Mouse (Mus musculus) heart, adult 2 months (tissue): ENCODE results near the gene Lrrc8a. TPM values are rescaled to one million over a fixed set of nuclear protein-coding genes. Genes with fewer than 3 reads are reported as not detected.

Experiments
- DNase-seq, 2 experiments: peaks; one replicate each; pipeline ENCODE4 v3.0.0; 2021
- H3K27ac ChIP-seq: fragments of 200-600 bp; 2 replicates; pipeline ENCODE4 v1.8.1; 2022
- H3K27me3 ChIP-seq: fragments of 200-500 bp; 2 replicates; pipeline ENCODE4 v1.6.1; 2012; ENCODE audit warnings: mild to moderate bottlenecking, low read length, inconsistent platforms, mixed read lengths; ENCODE audit not compliant: control insufficient read depth, insufficient read depth
- H3K36me3 ChIP-seq: fragments of 200-500 bp; 2 replicates; pipeline ENCODE4 v1.6.1; 2012; ENCODE audit warnings: low read length, inconsistent platforms; ENCODE audit not compliant: control insufficient read depth, insufficient read depth
- H3K4me1 ChIP-seq: fragments of 200-500 bp; 2 replicates; pipeline ENCODE4 v1.6.1; 2011; ENCODE audit warnings: low read length; ENCODE audit not compliant: control insufficient read depth, insufficient read depth
- H3K4me3 ChIP-seq: fragments of 200-600 bp; 2 replicates; pipeline ENCODE4 v1.8.1; 2022
- H3K79me2 ChIP-seq: fragments of 200-500 bp; replicated peaks from 2 replicates; pipeline ENCODE4 v1.6.1; 2012; ENCODE audit warnings: mild to moderate bottlenecking, inconsistent platforms, low read length, moderate library complexity, mixed read lengths; ENCODE audit not compliant: control insufficient read depth, insufficient read depth
- H3K9ac ChIP-seq: fragments of 200-500 bp; 2 replicates; pipeline ENCODE4 v1.6.1; 2012; ENCODE audit warnings: low read depth, mild to moderate bottlenecking, control low read depth, inconsistent platforms, low read length, mixed read lengths
- CTCF ChIP-seq: fragments of 200-600 bp; IDR thresholded peaks from 2 replicates; pipeline ENCODE4 v1.8.1; 2022; ENCODE audit warnings: antibody characterized with exemption, mild to moderate bottlenecking, moderate library complexity
- EP300 ChIP-seq: fragments of 200-500 bp; IDR thresholded peaks from 2 replicates; pipeline ENCODE4 v1.6.1; 2011; ENCODE audit warnings: low read depth, low read length, control low read depth; ENCODE audit not compliant: insufficient read depth
- POLR2A ChIP-seq: fragments of 200-500 bp; IDR thresholded peaks from 2 replicates; pipeline ENCODE4 v1.6.1; 2011; ENCODE audit warnings: mild to moderate bottlenecking, low read depth, low read length, control low read depth; ENCODE audit not compliant: insufficient read depth
- WGBS: fragments of 180-500 bp; shearing (Covaris S2); methylation state at CpG from one replicate; pipeline ENCODE4 v1.1.7; 2018; 5-methylcytosine and 5-hydroxymethylcytosine counted together
- intact Hi-C: fragments of 180-260 bp; cut with DNase I; formaldehyde crosslinking; loops from one replicate; pipeline ENCODE4 v1.15.1; 2025
- polyA plus RNA-seq: library from polyadenylated mRNA; depleted of rRNA; stranded (reverse); fragments of >200 nt; gene quantifications from 2 replicates; pipeline ENCODE4 v1.2.3, GENCODE M21; 2012
- total RNA-seq, 2 experiments: library from RNA; stranded (reverse); gene quantifications; 2 replicates each; pipeline ENCODE4 v1.2.3; 2021

The Lrrc8a gene
- total and polyA plus RNA-seq, 3 experiments = 49.1 to 83.3 (median 68.2) TPM

- Histone ChIP-seq H3K27me3 (no peaks in the 10 kb centered on the region), H3K4me3 (no peak overlapping the region), H3K4me1 (peaks cover 1% of the 10 kb centered on the region; the same call in 1 of the 2 replicates), H3K9ac (no peak overlapping the region), H3K79me2 (no peaks in the 10 kb centered on the region; the same call in 1 of the 2 replicates), H3K36me3 (no peaks in the 10 kb centered on the region), H3K27ac (no peak overlapping the region)
- 61% methylated on average over 5 of the region's 5 CpGs for WGBS
- DNase-seq = no peak
- TF ChIP-seq EP300 (no peak), CTCF (no peak), POLR2A (no peak)
- intact Hi-C loops = no loop called here
These were observed 37.1 kb upstream of the Lrrc8a start for GRCm38 (mm10) chr2:30200388-30200925.

GRCm38 (mm10) chr2:30203439-30203838, 34.1 kb upstream of the Lrrc8a start:
- Histone ChIP-seq H3K27ac (no peak overlapping the region), H3K9ac (no peak overlapping the region), H3K79me2 (no peaks in the 10 kb centered on the region; the same call in 1 of the 2 replicates), H3K4me3 (no peak overlapping the region), H3K27me3 (no peaks in the 10 kb centered on the region), H3K36me3 (no peaks in the 10 kb centered on the region), H3K4me1 (peaks cover 4% of the 10 kb centered on the region)
- WGBS = 69% methylated on average over 7 of the region's 7 CpGs
- no peak for TF ChIP-seq EP300
- peak; percentile 60 for TF ChIP-seq CTCF
- no peak for DNase-seq
- intact Hi-C loops = no loop called here

- no peaks in the 10 kb centered on the region; the same call in 1 of the 2 replicates for H3K79me2 ChIP-seq
- 0% methylated on average over 13 of the region's 13 CpGs for WGBS
- H3K9ac ChIP-seq = peak overlapping the region; percentile 78
- DNase-seq = no peak
- peak overlapping the region; percentile 91 for H3K27ac ChIP-seq
- no peaks in the 10 kb centered on the region for H3K36me3 ChIP-seq
- peak overlapping the region; percentile 68 for H3K4me3 ChIP-seq
- TF ChIP-seq POLR2A (no peak), CTCF (no peak), EP300 (no peak)
- H3K27me3 ChIP-seq = no peaks in the 10 kb centered on the region
- intact Hi-C loops = loop anchor here (2.0 kb wide), 1 partner anchor 26 kb away; the partner anchor contains the start of gene Spout1
- peaks cover 4% of the 10 kb centered on the region for H3K4me1 ChIP-seq
These were observed 32.3 kb upstream of the Lrrc8a start for GRCm38 (mm10) chr2:30205255-30205628.

- intact Hi-C loops = loop anchor here (1.0 to 2.0 kb wide), 3 partner anchors 27 to 65 kb away; partner anchors contain the start of genes Lrrc8a and Spout1
- peak; percentile 87 for TF ChIP-seq EP300
- TF ChIP-seq CTCF = no peak
- TF ChIP-seq POLR2A = peak; percentile 91
- H3K9ac ChIP-seq = peak within 1 kb of the TSS; percentile 89
- peak within 1 kb of the TSS; percentile 68 for H3K4me3 ChIP-seq
- no peaks in the 10 kb centered on the region; the same call in 1 of the 2 replicates for H3K79me2 ChIP-seq
- peak within 1 kb of the TSS; percentile 91 for H3K27ac ChIP-seq
- peaks cover 4% of the 10 kb centered on the region for H3K4me1 ChIP-seq
- DNase-seq = peak; percentile 95
- no peaks in the 10 kb centered on the region for H3K27me3 ChIP-seq
- WGBS = under 1% methylated on average over 44 of the region's 44 CpGs
- H3K36me3 ChIP-seq = no peaks in the 10 kb centered on the region
These were observed 31.7 kb upstream of the Lrrc8a start, which contains the start of gene Kyat1 for GRCm38 (mm10) chr2:30205629-30206357. Gene Kyat1 (minus strand): TSS chr2:30205847.

- intact Hi-C loops = loop anchor here (2.0 kb wide), 1 partner anchor 63 kb away; no protein-coding TSS in a partner anchor
These were observed 30.1 kb upstream of the Lrrc8a start for GRCm38 (mm10) chr2:30207401-30207800.

More at GRCm38 (mm10) chr2:30207401-30207800, 30.1 kb upstream of the Lrrc8a start:
- TF ChIP-seq POLR2A = no peak
- TF ChIP-seq CTCF = no peak
- no peak for TF ChIP-seq EP300
- Histone ChIP-seq H3K27ac (no peak overlapping the region), H3K4me3 (no peak overlapping the region), H3K4me1 (peaks cover 4% of the 10 kb centered on the region), H3K27me3 (no peaks in the 10 kb centered on the region), H3K9ac (no peak overlapping the region), H3K36me3 (no peaks in the 10 kb centered on the region), H3K79me2 (no peaks in the 10 kb centered on the region; the same call in 1 of the 2 replicates)
- DNase-seq = no peak
- WGBS = 76% methylated on average over 4 of the region's 4 CpGs
